Mouse (Mus musculus): ENCODE measurements around the gene Stk11ip. TPM values are rescaled to one million over a fixed set of nuclear protein-coding genes. Genes with fewer than 3 reads are reported as not detected.

The Stk11ip gene
- total and polyA plus RNA-seq, 3 experiments, result 16.0 to 36.9 (median 17.3) TPM

GRCm38 (mm10) chr1:75550586-75550985, 29.3 kb downstream of the Stk11ip start:
- in situ Hi-C loops (cut with MboI; ENCODE audit: low pct_ligation_motif_present, low pct_unique_long_range_greater_than_20kb, low sequenced_read_pairs) (loop anchor here (25.0 kb wide), 1 partner anchor 213 kb away; no protein-coding TSS in a partner anchor), dilution Hi-C loops (cut with MboI; ENCODE audit: extremely low pct_ligation_motif_present, extremely low pct_unique_long_range_greater_than_20kb, low sequenced_read_pairs) (no loop called here)
- DNase-seq (ENCODE audit: extremely low read depth), result no peak
- Histone ChIP-seq H3K4me1 (ENCODE audit: control insufficient read depth in 1 of 2, insufficient read depth in 2 of 2) (peaks cover 0 to 13% of the 10 kb centered on the region in 2 experiments; a peak in 2 of 4 replicates), H3K79me2 (replicated peaks; ENCODE audit: control insufficient read depth, extremely low read depth, insufficient read depth, poor library complexity, severe bottlenecking) (no peaks in the 10 kb centered on the region), H3K9ac (ENCODE audit: insufficient read depth, low read depth) (no peak overlapping the region), H3K9me3 (replicated peaks; ENCODE audit: low read length) (no peaks in the 10 kb centered on the region), H3K27ac (ENCODE audit: insufficient read depth, low read depth) (no peak overlapping the region), H3K27me3 (replicated peaks) (peaks cover 81% of the 10 kb centered on the region), H3K4me2 (ENCODE audit: insufficient read depth, low read depth, poor library complexity, severe bottlenecking) (no peak overlapping the region), H3K36me3 (replicated peaks in 1 of 2; ENCODE audit: control insufficient read depth in 1 of 2, insufficient read depth in 1 of 2, low read length in 1 of 2) (no peaks in the 10 kb centered on the region), H3K4me3 (replicated peaks in 1 of 3; ENCODE audit: low read depth in 2 of 3, low read length in 2 of 3, poor library complexity in 1 of 3) (no peak overlapping the region)
- TF ChIP-seq JUN (IDR thresholded peaks at IDR 0.05; ENCODE audit: insufficient read depth, low read depth, low read length), result no peak
- TF ChIP-seq GABPA (IDR thresholded peaks at IDR 0.05; ENCODE audit: insufficient replicate concordance, low read depth, low read length), result no peak
- no peak for TF ChIP-seq PAX5 (IDR thresholded peaks at IDR 0.05; ENCODE audit: low read length)
- no peak for TF ChIP-seq BHLHE40 (IDR thresholded peaks at IDR 0.05; ENCODE audit: low read depth, low read length)
- TF ChIP-seq USF2 (conservative IDR thresholded peaks at IDR 0.05; ENCODE audit: low read depth, low read length), result no peak
- TF ChIP-seq ZKSCAN1 (IDR thresholded peaks at IDR 0.05; ENCODE audit: borderline replicate concordance, low read depth, low read length), result no peak
- no peak for TF ChIP-seq POLR2A (IDR thresholded peaks at IDR 0.05; ENCODE audit: low read depth, low read length)
- no peak for TF ChIP-seq NRF1 (IDR thresholded peaks at IDR 0.05; ENCODE audit: low read depth, low read length)
- TF ChIP-seq IRF4 (IDR thresholded peaks at IDR 0.05; ENCODE audit: low read depth, low read length), result no peak
- TF ChIP-seq POLR2AphosphoS2 (IDR thresholded peaks at IDR 0.05; ENCODE audit: low read depth, low read length), result no peak
- no peak for TF ChIP-seq HCFC1 (IDR thresholded peaks at IDR 0.05; ENCODE audit: low read depth, low read length)
- TF ChIP-seq KAT2A (IDR thresholded peaks at IDR 0.05; ENCODE audit: insufficient replicate concordance, low read length), result no peak
- no peak for TF ChIP-seq SMC3 (IDR thresholded peaks at IDR 0.05; ENCODE audit: low read depth, low read length)
- TF ChIP-seq RCOR1 (conservative IDR thresholded peaks at IDR 0.05; ENCODE audit: low read depth, low read length), result no peak
- TF ChIP-seq MAX (IDR thresholded peaks at IDR 0.05; ENCODE audit: low read length), result no peak
- TF ChIP-seq SIN3A (IDR thresholded peaks at IDR 0.05; ENCODE audit: low read length), result no peak
- no peak for TF ChIP-seq EP300 (IDR thresholded peaks at IDR 0.05; ENCODE audit: low read length)
- no peak for TF ChIP-seq ZNF384 (IDR thresholded peaks at IDR 0.05; ENCODE audit: low read depth, low read length)

DNA sequence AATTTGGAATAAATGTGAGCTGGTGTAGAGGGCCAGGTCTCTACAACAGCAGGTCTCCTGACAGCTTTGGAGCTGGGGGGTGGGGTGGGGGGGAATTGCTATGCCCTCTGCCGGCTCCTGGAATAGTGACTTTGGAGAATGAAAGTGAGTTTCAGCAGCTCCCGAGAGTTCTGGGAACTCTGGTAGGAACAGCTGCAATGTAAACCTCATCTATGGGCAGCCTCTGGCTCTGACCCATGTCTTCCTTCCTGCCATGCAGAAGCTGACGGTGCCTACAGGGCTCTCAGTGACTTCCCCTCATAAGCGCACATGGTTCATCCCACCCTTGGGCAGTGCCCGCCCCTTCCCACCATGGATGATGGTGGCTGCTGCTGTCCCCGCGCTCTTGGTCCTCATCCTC, 34.4 kb downstream of the Stk11ip start:
- peaks cover 42% of the 10 kb centered on the region for H3K27me3 ChIP-seq (replicated peaks)

More for the DNA sequence above, 34.4 kb downstream of the Stk11ip start:
- dilution Hi-C loops (cut with MboI; ENCODE audit: extremely low pct_ligation_motif_present, extremely low pct_unique_long_range_greater_than_20kb, low sequenced_read_pairs), result no loop called here
- no peaks in the 10 kb centered on the region for H3K36me3 ChIP-seq (replicated peaks in 1 of 2; ENCODE audit: control insufficient read depth in 1 of 2, insufficient read depth in 1 of 2, low read length in 1 of 2)
- no peaks in the 10 kb centered on the region for H3K79me2 ChIP-seq (replicated peaks; ENCODE audit: control insufficient read depth, extremely low read depth, insufficient read depth, poor library complexity, severe bottlenecking)
- H3K4me3 ChIP-seq (replicated peaks in 1 of 3; ENCODE audit: low read depth in 2 of 3, low read length in 2 of 3, poor library complexity in 1 of 3), result no peak overlapping the region
- TF ChIP-seq ZMIZ1 (IDR thresholded peaks at IDR 0.05; ENCODE audit: low read depth, low read length), result no peak
- no peak overlapping the region for H3K4me2 ChIP-seq (ENCODE audit: insufficient read depth, low read depth, poor library complexity, severe bottlenecking)
- H3K9ac ChIP-seq (ENCODE audit: insufficient read depth, low read depth), result no peak overlapping the region
- no peaks in the 10 kb centered on the region for H3K9me3 ChIP-seq (replicated peaks; ENCODE audit: low read length)
- no peak overlapping the region for H3K27ac ChIP-seq (ENCODE audit: insufficient read depth, low read depth)
- H3K4me1 ChIP-seq (ENCODE audit: control insufficient read depth in 1 of 2, insufficient read depth in 2 of 2), result peaks cover 3 to 19% of the 10 kb centered on the region in 2 experiments
- in situ Hi-C loops (cut with MboI; ENCODE audit: low pct_ligation_motif_present, low pct_unique_long_range_greater_than_20kb, low sequenced_read_pairs), result loop anchor here (5.0 to 25.0 kb wide), 2 partner anchors 37 to 218 kb away; no protein-coding TSS in a partner anchor
- DNase-seq (ENCODE audit: extremely low read depth), result no peak
